Mouse (Mus musculus) testis, postnatal 14 days (tissue): ENCODE measurements around the gene Per1.

Experiments used
- DNase-seq: peaks from one replicate; pipeline ENCODE4 v3.0.0; 2021; ENCODE audit warnings: low spot score

The Per1 gene

GRCm38 (mm10) chr11:69094697-69095429 lies at the start of gene Per1:
Per1 (plus strand) TSS chr11:69095217.
- DNase-seq: peak; percentile 99

GRCm38 (mm10) chr11:69045531-69046394 lies 49.3 kb upstream of the Per1 start, which contains the start of gene Aurkb:
Aurkb (plus strand) TSS chr11:69045647.
- peak; percentile 87 for DNase-seq

- no peak for DNase-seq
These were observed 48.6 kb upstream of the Per1 start for GRCm38 (mm10) chr11:69046395-69046774.

- no peak for DNase-seq
These were observed 47.4 kb upstream of the Per1 start for GRCm38 (mm10) chr11:69047592-69047991.

- no peak for DNase-seq
These were observed 46.9 kb upstream of the Per1 start for GRCm38 (mm10) chr11:69048151-69048550.

GRCm38 (mm10) chr11:69050748-69051147 lies 44.3 kb upstream of the Per1 start:
- no peak for DNase-seq

GRCm38 (mm10) chr11:69051771-69052170 lies 43.2 kb upstream of the Per1 start:
- no peak for DNase-seq

- no peak for DNase-seq
These were observed 42.1 kb upstream of the Per1 start for GRCm38 (mm10) chr11:69052824-69053421.

- DNase-seq: no peak
These were observed 41.2 kb upstream of the Per1 start for GRCm38 (mm10) chr11:69053848-69054247.

GRCm38 (mm10) chr11:69058265-69058664 lies 36.8 kb upstream of the Per1 start:
- DNase-seq: no peak

GRCm38 (mm10) chr11:69058729-69059356 lies 36.2 kb upstream of the Per1 start:
- no peak for DNase-seq

- DNase-seq: peak; percentile 98
These were observed 35.6 kb upstream of the Per1 start, which contains the start of gene Borcs6 for GRCm38 (mm10) chr11:69059357-69059974. Borcs6 (plus strand) TSS chr11:69059717.

- no peak for DNase-seq
These were observed 35.0 kb upstream of the Per1 start for GRCm38 (mm10) chr11:69059975-69060411.

GRCm38 (mm10) chr11:69060448-69061254 lies 34.4 kb upstream of the Per1 start:
- peak; percentile 43 for DNase-seq

- no peak for DNase-seq
These were observed 33.6 kb upstream of the Per1 start for GRCm38 (mm10) chr11:69061255-69061912.

- DNase-seq: peak; percentile 68
These were observed 32.7 kb upstream of the Per1 start for GRCm38 (mm10) chr11:69062194-69062760.

- DNase-seq: peak; percentile 89
These were observed 32.2 kb upstream of the Per1 start for GRCm38 (mm10) chr11:69062761-69063224.

- peak; percentile 62 for DNase-seq
These were observed 31.4 kb upstream of the Per1 start for GRCm38 (mm10) chr11:69063413-69064201.
